Mouse (Mus musculus): ENCODE data around the gene Hist1h2bh. TPM values are rescaled to one million over a fixed set of nuclear protein-coding genes. Genes with fewer than 3 reads are reported as not detected.
"Not testable (repeated sequence)": the region's sequence is repeated elsewhere in the genome, so short reads cannot be mapped to it uniquely, and the experiment has no call there.

Hist1h2bh gene
- polyA plus RNA-seq, 1 experiment from 2014 or later = 1.1 TPM

DNA sequence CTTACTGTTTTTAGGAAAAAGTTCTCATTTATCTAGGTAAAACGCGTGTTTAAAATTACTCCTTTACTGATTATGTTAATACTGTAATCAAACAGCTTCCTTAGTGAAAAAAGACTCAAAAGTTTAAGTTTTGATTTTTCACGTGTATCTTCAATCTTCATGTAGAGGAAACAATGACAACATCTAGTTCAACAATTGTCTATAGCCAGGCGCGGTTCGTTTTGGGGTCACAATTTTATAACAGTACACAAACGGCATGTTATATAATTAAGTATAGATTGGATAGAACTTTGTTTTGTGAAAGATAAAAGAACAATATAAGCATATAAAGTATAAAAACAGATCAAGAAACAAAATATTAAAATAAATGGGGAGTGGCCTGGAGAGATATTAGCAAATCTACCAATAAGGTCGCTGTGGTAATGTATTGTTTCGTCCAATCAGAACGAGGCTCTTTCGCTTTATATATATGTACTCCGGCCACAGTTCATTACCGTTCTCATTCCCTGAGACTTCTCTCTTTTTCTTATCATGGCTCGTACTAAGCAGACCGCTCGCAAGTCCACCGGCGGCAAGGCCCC is 32.2 kb upstream of the Hist1h2bh start, which contains the start of gene Hist1h3d:
Gene Hist1h3d (plus strand): TSS at position 493 of the 581 bp plus-strand sequence.
- Histone ChIP-seq H3K4me3 (ENCODE audit: low read depth, low read length) (peak within 1 kb of the TSS; percentile 64), H3K4me2 (ENCODE audit: low read depth, low read length) (peak within 1 kb of the TSS; percentile 70), H3K27ac (ENCODE audit: low read length) (peak within 1 kb of the TSS; percentile 96), H3K9ac (ENCODE audit: low read depth, low read length) (peak within 1 kb of the TSS; percentile 77), H3K9me3 (replicated peaks; ENCODE audit: control insufficient read depth, low read length) (no peaks in the 10 kb centered on the region), H3K4me1 (ENCODE audit: control insufficient read depth, low read depth, low read length) (peaks cover 12% of the 10 kb centered on the region), H3K36me3 (ENCODE audit: control insufficient read depth, insufficient read depth) (no peaks in the 10 kb centered on the region), H3K27me3 (ENCODE audit: control insufficient read depth, insufficient read depth, low read depth, low read length) (no peaks in the 10 kb centered on the region)
- ATAC-seq (ENCODE audit: low read depth) = peak; percentile 40
- under 1% methylated on average over 18 of the region's 18 CpGs for WGBS (ENCODE audit: insufficient replicate concordance)

DNA sequence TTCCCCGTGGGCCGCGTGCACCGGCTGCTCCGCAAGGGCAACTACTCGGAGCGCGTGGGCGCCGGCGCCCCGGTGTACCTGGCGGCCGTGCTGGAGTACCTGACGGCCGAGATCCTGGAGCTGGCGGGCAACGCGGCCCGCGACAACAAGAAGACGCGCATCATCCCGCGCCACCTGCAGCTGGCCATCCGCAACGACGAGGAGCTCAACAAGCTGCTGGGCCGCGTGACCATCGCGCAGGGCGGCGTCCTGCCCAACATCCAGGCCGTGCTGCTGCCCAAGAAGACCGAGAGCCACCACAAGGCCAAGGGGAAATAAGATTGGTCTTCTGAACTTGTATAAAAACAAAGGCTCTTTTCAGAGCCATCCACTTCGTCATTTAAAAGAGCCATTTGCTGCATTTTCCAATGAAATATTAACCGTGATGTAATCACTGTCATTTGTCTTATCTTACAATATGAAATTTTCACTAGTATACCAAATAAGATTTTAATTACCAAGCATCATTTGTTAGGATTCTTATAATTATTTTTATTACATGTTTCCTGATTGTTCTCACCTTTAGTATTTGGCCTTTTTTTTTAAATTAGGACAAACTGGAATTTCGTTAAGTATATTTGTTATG is 31.5 kb upstream of the Hist1h2bh start:
- Histone ChIP-seq H3K9ac (ENCODE audit: low read depth, low read length) (peak overlapping the region; percentile 67), H3K4me1 (ENCODE audit: control insufficient read depth, low read depth, low read length) (peaks cover 17% of the 10 kb centered on the region), H3K4me2 (ENCODE audit: low read depth, low read length) (peak overlapping the region; percentile 60), H3K27ac (ENCODE audit: low read length) (peak overlapping the region; percentile 98), H3K4me3 (ENCODE audit: low read depth, low read length) (peak overlapping the region; percentile 55)
- ATAC-seq (ENCODE audit: low read depth); H3K9me3 ChIP-seq (replicated peaks; ENCODE audit: control insufficient read depth, low read length); H3K27me3 ChIP-seq (ENCODE audit: control insufficient read depth, insufficient read depth, low read depth, low read length); H3K36me3 ChIP-seq (ENCODE audit: control insufficient read depth, insufficient read depth): not testable (repeated sequence)
- 0% methylated on average over 5 of the region's 39 CpGs for WGBS (ENCODE audit: insufficient replicate concordance)

DNA sequence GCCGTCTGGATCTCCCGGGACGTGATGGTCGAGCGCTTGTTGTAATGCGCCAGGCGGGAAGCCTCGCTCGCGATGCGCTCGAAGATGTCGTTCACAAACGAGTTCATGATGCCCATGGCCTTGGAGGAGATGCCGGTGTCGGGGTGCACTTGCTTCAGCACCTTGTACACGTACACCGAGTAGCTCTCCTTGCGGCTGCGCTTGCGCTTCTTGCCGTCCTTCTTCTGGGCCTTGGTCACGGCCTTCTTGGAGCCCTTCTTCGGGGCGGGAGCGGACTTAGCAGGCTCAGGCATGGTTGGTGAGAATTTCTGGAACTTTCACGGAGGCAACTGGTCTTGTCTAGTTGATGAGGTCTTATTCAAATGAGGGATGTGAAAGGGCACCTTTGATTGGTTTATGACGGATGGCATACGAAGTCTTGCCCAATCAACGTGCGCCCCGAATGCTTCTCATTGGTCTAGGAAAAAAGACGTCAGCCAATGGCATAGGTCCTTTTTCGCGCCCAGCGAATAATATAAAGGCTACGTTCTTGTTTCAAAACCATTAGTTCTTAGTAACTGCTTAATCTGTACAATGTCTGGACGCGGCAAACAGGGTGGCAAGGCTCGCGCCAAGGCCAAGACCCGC is 30.8 kb upstream of the Hist1h2bh start, which contains the start of the genes Hist1h2bf and Hist1h2ad:
Gene Hist1h2bf (minus strand): TSS at position 299 of the 627 bp plus-strand sequence.
Gene Hist1h2ad (plus strand): TSS at position 484 of the 627 bp plus-strand sequence.
- H3K4me3 ChIP-seq (ENCODE audit: low read depth, low read length) = peak within 1 kb of the TSS; percentile 63
- peaks cover 18% of the 10 kb centered on the region for H3K4me1 ChIP-seq (ENCODE audit: control insufficient read depth, low read depth, low read length)
- under 1% methylated on average over 34 of the region's 42 CpGs for WGBS (ENCODE audit: insufficient replicate concordance)
- H3K27ac ChIP-seq (ENCODE audit: low read length) = peak within 1 kb of the TSS; percentile 98
- ATAC-seq (ENCODE audit: low read depth) = peak; percentile 77
- H3K27me3 ChIP-seq (ENCODE audit: control insufficient read depth, insufficient read depth, low read depth, low read length); H3K36me3 ChIP-seq (ENCODE audit: control insufficient read depth, insufficient read depth); H3K9me3 ChIP-seq (replicated peaks; ENCODE audit: control insufficient read depth, low read length): not testable (repeated sequence)
- H3K9ac ChIP-seq (ENCODE audit: low read depth, low read length) = peak within 1 kb of the TSS; percentile 77
- H3K4me2 ChIP-seq (ENCODE audit: low read depth, low read length) = peak within 1 kb of the TSS; percentile 79

DNA sequence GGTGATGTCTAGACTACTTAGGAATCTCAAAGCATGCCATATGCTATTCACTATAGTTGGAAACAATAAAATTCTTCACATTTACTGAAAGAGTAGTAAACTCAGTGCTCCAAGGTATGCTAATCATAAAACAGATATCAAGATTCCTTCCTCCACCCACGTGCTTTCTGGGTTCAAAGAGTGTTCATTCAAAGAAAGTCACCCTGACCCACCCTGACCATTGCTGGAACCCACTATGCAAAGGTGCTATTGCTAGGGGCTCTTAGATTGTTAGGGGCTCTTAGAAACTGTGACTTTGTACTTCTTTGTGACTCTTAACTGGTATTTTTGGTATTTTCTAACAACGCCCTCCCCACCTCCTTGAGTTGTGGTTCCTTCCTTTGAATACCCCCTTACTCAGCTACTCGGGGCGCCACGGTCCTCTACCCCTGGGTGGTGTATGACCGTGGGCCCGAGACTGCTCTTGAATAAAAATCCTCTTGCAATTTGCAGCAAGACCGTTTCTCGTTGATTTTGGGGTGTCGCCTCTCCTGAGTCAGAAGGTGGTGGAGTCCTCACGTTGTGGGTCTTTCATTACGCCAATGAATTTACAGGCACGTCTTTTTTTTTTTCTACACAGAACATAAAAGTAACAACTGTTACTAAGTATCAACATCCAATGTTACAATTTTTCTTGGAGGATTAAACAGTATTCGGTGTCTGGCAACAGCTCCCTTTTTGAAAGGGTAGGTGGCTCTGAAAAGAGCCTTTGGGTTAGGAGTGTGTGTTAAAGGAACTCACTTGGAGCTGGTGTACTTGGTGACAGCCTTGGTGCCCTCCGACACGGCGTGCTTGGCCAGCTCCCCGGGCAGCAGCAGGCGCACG is 30.1 kb upstream of the Hist1h2bh start:
- H3K27me3 ChIP-seq (ENCODE audit: control insufficient read depth, insufficient read depth, low read depth, low read length); H3K36me3 ChIP-seq (ENCODE audit: control insufficient read depth, insufficient read depth); ATAC-seq (ENCODE audit: low read depth); H3K9me3 ChIP-seq (replicated peaks; ENCODE audit: control insufficient read depth, low read length): not testable (repeated sequence)
- peak overlapping the region; percentile 73 for H3K9ac ChIP-seq (ENCODE audit: low read depth, low read length)
- WGBS (ENCODE audit: insufficient replicate concordance) = 4% methylated on average over 17 of the region's 20 CpGs
- H3K4me2 ChIP-seq (ENCODE audit: low read depth, low read length) = peak overlapping the region; percentile 79
- H3K4me1 ChIP-seq (ENCODE audit: control insufficient read depth, low read depth, low read length) = peaks cover 17% of the 10 kb centered on the region
- peak overlapping the region; percentile 98 for H3K27ac ChIP-seq (ENCODE audit: low read length)
- H3K4me3 ChIP-seq (ENCODE audit: low read depth, low read length) = peak overlapping the region; percentile 63

DNA sequence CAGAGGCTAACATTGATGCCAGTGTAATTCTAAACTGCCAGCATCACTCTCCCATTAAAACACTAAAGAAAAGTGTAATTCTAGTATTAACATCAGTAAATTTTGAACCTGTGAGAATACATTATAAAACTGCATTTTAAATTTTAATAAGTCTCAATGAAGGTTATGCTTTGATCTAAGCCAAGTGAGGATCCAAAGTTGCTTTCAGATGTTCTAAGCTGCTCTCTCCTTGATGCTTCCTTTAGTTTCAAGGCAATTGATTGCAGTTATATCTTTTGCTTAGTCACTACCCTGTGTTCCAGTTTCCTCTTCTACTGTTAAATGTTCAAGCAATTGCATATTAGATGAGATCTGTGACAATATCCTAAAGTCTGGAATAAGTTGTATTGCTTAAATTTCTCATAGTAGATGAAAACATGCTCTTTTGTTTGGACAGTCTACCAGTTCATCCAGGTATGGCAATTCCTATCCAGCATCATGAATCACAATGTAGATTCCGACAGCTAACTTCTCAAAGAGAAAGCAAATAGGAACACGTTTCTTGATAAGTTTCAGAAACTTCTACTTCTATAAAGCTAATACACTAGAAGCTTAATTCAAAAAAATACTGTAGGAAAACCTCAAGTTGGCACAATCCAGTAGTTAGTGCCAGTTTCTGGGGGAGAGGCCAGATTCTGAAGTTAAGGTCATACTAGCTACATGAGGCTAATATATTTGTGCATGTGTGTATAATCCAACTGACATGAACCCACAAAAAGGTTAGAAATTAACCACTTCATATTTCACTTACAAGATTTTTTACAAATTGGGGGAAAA is 29.2 kb upstream of the Hist1h2bh start:
- Histone ChIP-seq H3K4me1 (ENCODE audit: control insufficient read depth, low read depth, low read length) (peaks cover 16% of the 10 kb centered on the region), H3K9me3 (replicated peaks; ENCODE audit: control insufficient read depth, low read length) (no peaks in the 10 kb centered on the region), H3K9ac (ENCODE audit: low read depth, low read length) (peak overlapping the region; percentile 73), H3K4me3 (ENCODE audit: low read depth, low read length) (peak overlapping the region; percentile 63), H3K36me3 (ENCODE audit: control insufficient read depth, insufficient read depth) (no peaks in the 10 kb centered on the region), H3K4me2 (ENCODE audit: low read depth, low read length) (peak overlapping the region; percentile 79), H3K27me3 (ENCODE audit: control insufficient read depth, insufficient read depth, low read depth, low read length) (no peaks in the 10 kb centered on the region), H3K27ac (ENCODE audit: low read length) (peak overlapping the region; percentile 98)
- ATAC-seq (ENCODE audit: low read depth) = no peak
- 20% methylated on average over 2 of the region's 2 CpGs for WGBS (ENCODE audit: insufficient replicate concordance)

DNA sequence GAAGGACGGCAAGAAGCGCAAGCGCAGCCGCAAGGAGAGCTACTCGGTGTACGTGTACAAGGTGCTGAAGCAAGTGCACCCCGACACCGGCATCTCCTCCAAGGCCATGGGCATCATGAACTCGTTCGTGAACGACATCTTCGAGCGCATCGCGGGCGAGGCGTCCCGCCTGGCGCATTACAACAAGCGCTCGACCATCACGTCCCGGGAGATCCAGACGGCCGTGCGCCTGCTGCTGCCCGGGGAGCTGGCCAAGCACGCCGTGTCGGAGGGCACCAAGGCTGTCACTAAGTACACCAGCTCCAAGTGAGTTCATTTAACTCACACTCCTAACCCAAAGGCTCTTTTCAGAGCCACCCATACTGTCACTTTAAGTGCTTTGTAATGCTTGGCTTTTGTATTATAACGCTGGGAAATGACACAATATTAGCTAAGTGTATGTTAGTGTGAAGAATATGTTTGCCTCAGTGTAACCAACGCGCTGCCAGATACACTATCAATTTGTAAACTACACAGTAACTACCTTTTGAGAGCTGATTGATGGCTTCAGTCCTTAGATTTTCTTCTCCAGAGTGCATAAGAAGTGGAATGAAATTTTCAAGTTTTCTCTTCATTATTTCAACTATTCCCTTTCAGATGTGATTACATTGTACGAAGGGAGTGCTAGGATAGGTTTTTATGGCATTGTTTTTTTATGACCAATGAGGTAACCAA is 28.5 kb upstream of the Hist1h2bh start:
- Histone ChIP-seq H3K4me3 (ENCODE audit: low read depth, low read length) (peak overlapping the region; percentile 63), H3K9ac (ENCODE audit: low read depth, low read length) (peak overlapping the region; percentile 73), H3K4me2 (ENCODE audit: low read depth, low read length) (peak overlapping the region; percentile 79), H3K27ac (ENCODE audit: low read length) (peak overlapping the region; percentile 98)
- ATAC-seq (ENCODE audit: low read depth) = peak; percentile 0; the same call in 1 of the 2 replicates
- not testable (repeated sequence) for H3K36me3 ChIP-seq (ENCODE audit: control insufficient read depth, insufficient read depth); H3K4me1 ChIP-seq (ENCODE audit: control insufficient read depth, low read depth, low read length); H3K9me3 ChIP-seq (replicated peaks; ENCODE audit: control insufficient read depth, low read length); H3K27me3 ChIP-seq (ENCODE audit: control insufficient read depth, insufficient read depth, low read depth, low read length)
- 0% methylated on average over 9 of the region's 34 CpGs for WGBS (ENCODE audit: insufficient replicate concordance)

DNA sequence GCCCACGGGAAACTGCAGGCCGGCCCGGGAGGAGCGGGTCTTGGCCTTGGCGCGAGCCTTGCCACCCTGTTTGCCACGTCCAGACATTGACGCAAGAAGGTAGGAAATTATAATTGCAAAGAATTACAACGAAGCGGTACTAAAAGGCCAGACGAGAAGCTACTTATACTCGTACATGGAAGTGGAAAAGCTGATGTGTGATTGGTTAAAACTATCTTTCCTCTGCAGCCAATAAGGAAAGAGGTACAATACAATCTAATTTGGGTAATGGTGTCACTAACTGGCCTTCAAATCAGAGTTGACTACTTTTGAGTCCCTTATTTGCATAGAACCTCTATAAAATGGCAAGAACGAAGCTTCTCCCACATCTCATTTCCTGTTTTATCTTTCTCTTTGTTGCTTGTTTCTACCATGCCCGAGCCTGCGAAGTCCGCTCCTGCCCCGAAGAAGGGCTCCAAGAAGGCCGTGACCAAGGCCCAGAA is 27.9 kb upstream of the Hist1h2bh start, which contains the start of the genes Hist1h2ae and Hist1h2bg:
Gene Hist1h2ae (minus strand): TSS at position 199 of the 482 bp plus-strand sequence.
Gene Hist1h2bg (plus strand): TSS at position 375 of the 482 bp plus-strand sequence.
- Histone ChIP-seq H3K27ac (ENCODE audit: low read length) (peak within 1 kb of the TSS; percentile 98), H3K9ac (ENCODE audit: low read depth, low read length) (peak within 1 kb of the TSS; percentile 73), H3K4me3 (ENCODE audit: low read depth, low read length) (peak within 1 kb of the TSS; percentile 63), H3K4me2 (ENCODE audit: low read depth, low read length) (peak within 1 kb of the TSS; percentile 79), H3K9me3 (replicated peaks; ENCODE audit: control insufficient read depth, low read length) (no peaks in the 10 kb centered on the region), H3K27me3 (ENCODE audit: control insufficient read depth, insufficient read depth, low read depth, low read length) (no peaks in the 10 kb centered on the region), H3K4me1 (ENCODE audit: control insufficient read depth, low read depth, low read length) (peaks cover 7% of the 10 kb centered on the region), H3K36me3 (ENCODE audit: control insufficient read depth, insufficient read depth) (no peaks in the 10 kb centered on the region)
- under 1% methylated on average over 18 of the region's 18 CpGs for WGBS (ENCODE audit: insufficient replicate concordance)
- peak; percentile 75 for ATAC-seq (ENCODE audit: low read depth)
